Mouse (Mus musculus) bone marrow macrophage, adult 2 months (primary cell): ENCODE data around the gene Colca2.

Experiments used
- CTCF ChIP-seq: IDR thresholded peaks from 2 replicates; pipeline ENCODE4 v1.5.1; 2012; ENCODE audit warnings: low read depth, mild to moderate bottlenecking, low read length, moderate library complexity
- POLR2A ChIP-seq: IDR thresholded peaks from 2 replicates; pipeline ENCODE4 v1.6.1; 2012; ENCODE audit warnings: mild to moderate bottlenecking, low read depth, low read length, borderline replicate concordance

DNA sequence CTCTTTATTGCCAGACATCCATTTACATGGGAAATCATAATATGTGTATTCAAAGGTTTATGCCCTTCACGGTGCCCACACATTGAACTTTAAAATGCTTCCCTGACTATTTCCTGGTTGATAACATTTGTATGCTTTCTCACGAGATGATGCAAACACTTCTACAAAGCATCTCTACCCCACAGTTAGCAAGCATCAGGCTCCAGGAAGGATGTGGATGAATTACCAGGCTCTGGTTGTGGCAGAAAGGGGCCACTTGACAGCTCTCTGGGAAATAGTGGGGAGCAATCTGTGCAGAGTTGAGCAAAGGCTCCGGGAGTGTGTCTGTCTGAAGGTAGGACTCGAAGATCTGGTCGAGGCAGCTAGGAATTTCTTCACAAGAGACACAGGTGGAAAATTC is 6.3 kb downstream of the Colca2 start:
- TF ChIP-seq CTCF, result no peak
- TF ChIP-seq POLR2A, result no peak
